Mouse (Mus musculus): ENCODE measurements around the gene Ccs. TPM values are rescaled to one million over a fixed set of nuclear protein-coding genes. Genes with fewer than 3 reads are reported as not detected.
A peak's percentile ranks its signal among the peaks of the same experiment; 100 is the strongest.

Ccs gene
- polyA plus RNA-seq, 1 experiment from 2014 or later, result 47.7 TPM

DNA sequence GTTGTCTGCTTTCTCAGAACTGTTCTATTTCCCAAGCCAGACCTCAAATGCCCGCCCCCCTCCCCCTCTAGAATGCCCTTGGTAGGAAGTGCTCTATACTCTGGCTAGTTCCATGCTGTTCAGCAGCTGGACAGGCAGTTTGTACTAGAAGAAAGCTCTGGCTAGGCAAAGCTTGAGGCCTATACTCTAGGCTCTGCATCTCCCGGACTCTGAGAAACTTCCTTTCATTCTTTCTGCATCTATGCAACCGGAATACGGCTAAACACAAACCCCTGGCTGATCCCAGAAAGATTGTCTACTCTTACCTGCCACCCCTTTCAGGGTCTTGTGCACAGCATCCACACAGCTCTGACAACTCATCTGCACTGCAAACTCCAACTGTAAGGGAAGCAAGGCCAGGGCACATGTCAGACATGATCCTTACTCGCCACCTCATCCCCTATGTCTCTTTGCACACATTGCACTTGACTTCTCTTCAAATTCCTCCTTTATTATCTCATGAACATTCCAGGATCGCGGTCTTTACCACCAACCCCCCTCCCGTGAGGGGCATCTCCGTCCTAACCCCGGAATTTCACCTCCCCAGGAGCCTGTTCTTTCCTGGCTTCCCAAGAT is 499 bp downstream of the Ccs start:
- Histone ChIP-seq H3K27ac (ENCODE audit: low read depth) (no peak overlapping the region; the same call in 1 of the 2 replicates), H3K4me1 (ENCODE audit: insufficient read depth) (no peaks in the 10 kb centered on the region), H3K9ac (peak overlapping the region; percentile 81), H3K4me2 (peak overlapping the region; percentile 90), H3K4me3 (ENCODE audit: low read depth, low read length) (peak overlapping the region; percentile 64), H3K27me3 (ENCODE audit: insufficient read depth, low read length) (peaks cover 20% of the 10 kb centered on the region; the same call in 1 of the 2 replicates), H3K9me3 (ENCODE audit: low read depth, low read length) (no peaks in the 10 kb centered on the region), H3K36me3 (ENCODE audit: insufficient read depth) (0 out of 2 replicates have a peak, but pooled peaks cover 2% of the 10 kb centered on the region)
- no peak for TF ChIP-seq CTCF (IDR thresholded peaks at IDR 0.05; ENCODE audit: low read depth)
- no peak for DNase-seq
- WGBS, result 25% methylated on average over 10 of the region's 10 CpGs
- peak; percentile 50; the same call in 1 of the 2 replicates for ATAC-seq (ENCODE audit: insufficient read depth)

DNA sequence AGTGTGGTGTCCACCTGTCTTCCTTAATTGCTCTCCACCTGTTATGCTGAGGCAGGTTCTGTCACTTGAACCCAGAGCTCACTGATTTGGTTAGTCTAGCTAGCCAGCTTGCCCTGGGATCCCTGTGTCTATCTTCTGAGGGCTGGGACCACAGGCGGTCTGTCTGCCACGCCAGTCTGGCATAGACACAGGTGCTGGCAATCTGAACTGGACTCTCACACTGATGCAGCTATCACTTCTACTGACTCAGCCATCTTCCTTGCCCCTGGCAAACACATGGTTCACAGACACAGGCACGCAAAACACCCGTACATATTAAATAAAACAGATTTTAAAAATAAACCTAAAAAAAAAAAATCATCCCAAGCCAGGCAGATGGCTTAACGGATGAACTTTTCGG is 2.1 kb downstream of the Ccs start:
- Histone ChIP-seq H3K36me3 (ENCODE audit: insufficient read depth) (peaks cover 8% of the 10 kb centered on the region; the same call in 1 of the 2 replicates), H3K4me1 (ENCODE audit: insufficient read depth) (no peaks in the 10 kb centered on the region), H3K27me3 (ENCODE audit: insufficient read depth, low read length) (peaks cover 20% of the 10 kb centered on the region; the same call in 1 of the 2 replicates), H3K27ac (ENCODE audit: low read depth) (no peak overlapping the region), H3K9ac (no peak overlapping the region), H3K9me3 (ENCODE audit: low read depth, low read length) (no peaks in the 10 kb centered on the region), H3K4me2 (no peak overlapping the region), H3K4me3 (ENCODE audit: low read depth, low read length) (no peak overlapping the region)
- 93% methylated on average over 6 of the region's 6 CpGs for WGBS
- DNase-seq (no peak), ATAC-seq (ENCODE audit: insufficient read depth) (no peak)
- TF ChIP-seq CTCF (IDR thresholded peaks at IDR 0.05; ENCODE audit: low read depth), result no peak

DNA sequence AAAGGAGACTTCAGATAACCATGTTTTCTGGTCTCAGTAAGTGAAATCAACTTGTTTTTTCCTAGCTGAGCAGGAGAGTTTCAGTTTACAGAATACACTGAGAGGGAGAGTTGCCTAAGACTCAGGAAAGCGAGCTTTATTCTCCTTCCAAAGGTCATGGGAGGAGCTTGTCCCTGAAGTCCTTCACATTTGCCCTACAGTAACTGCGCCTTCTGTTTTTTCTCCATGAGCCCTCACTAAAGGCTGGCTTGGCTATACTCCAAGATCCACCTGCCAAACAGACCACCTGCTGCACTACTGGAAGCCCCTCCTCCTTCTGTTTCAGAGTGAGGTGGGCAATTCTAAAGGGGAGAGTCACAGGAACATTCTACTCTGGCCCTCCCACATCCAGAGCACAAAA is 3.0 kb downstream of the Ccs start:
- no peak for TF ChIP-seq CTCF (IDR thresholded peaks at IDR 0.05; ENCODE audit: low read depth)
- ATAC-seq (ENCODE audit: insufficient read depth), result no peak

DNA sequence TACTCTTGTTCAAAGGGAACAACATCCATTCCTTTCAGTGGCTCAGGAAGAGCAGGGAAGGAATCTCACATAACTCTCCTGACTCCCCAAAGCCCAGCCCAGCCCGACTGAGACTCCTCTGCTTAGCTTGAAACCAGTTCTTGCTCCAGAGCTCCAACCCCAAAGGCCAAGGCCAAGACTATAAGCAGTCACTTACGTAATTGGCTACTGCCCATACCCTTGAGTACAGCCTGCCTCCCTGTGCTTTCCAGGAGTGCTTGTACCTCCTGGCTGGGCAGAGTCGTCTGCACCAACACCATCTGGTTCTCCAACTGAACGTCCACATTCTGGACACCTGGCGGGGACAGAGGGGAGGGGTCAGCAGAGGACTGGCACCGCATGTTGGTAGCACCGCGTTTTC is 5.2 kb downstream of the Ccs start:
- no peak for DNase-seq
- no peak overlapping the region for H3K4me3 ChIP-seq (ENCODE audit: low read depth, low read length)
- H3K36me3 ChIP-seq (ENCODE audit: insufficient read depth), result peaks cover 8% of the 10 kb centered on the region; the same call in 1 of the 2 replicates
- H3K4me1 ChIP-seq (ENCODE audit: insufficient read depth), result no peaks in the 10 kb centered on the region
- no peak overlapping the region for H3K9ac ChIP-seq
- H3K9me3 ChIP-seq (ENCODE audit: low read depth, low read length), result no peaks in the 10 kb centered on the region
- ATAC-seq (ENCODE audit: insufficient read depth), result no peak
- no peak for TF ChIP-seq CTCF (IDR thresholded peaks at IDR 0.05; ENCODE audit: low read depth)
- no peak overlapping the region for H3K27ac ChIP-seq (ENCODE audit: low read depth)
- no peaks in the 10 kb centered on the region for H3K27me3 ChIP-seq (ENCODE audit: insufficient read depth, low read length)
- no peak overlapping the region for H3K4me2 ChIP-seq
- 83% methylated on average over 8 of the region's 8 CpGs for WGBS

More for the DNA sequence above, 3.0 kb downstream of the Ccs start:
- Histone ChIP-seq H3K9ac (no peak overlapping the region), H3K9me3 (ENCODE audit: low read depth, low read length) (no peaks in the 10 kb centered on the region), H3K4me2 (no peak overlapping the region), H3K4me1 (ENCODE audit: insufficient read depth) (no peaks in the 10 kb centered on the region), H3K4me3 (ENCODE audit: low read depth, low read length) (no peak overlapping the region), H3K36me3 (ENCODE audit: insufficient read depth) (peaks cover 8% of the 10 kb centered on the region; the same call in 1 of the 2 replicates), H3K27ac (ENCODE audit: low read depth) (no peak overlapping the region), H3K27me3 (ENCODE audit: insufficient read depth, low read length) (peaks cover 13% of the 10 kb centered on the region; the same call in 1 of the 2 replicates)
- no peak for DNase-seq
- WGBS, result 73% methylated on average over 2 of the region's 2 CpGs

DNA sequence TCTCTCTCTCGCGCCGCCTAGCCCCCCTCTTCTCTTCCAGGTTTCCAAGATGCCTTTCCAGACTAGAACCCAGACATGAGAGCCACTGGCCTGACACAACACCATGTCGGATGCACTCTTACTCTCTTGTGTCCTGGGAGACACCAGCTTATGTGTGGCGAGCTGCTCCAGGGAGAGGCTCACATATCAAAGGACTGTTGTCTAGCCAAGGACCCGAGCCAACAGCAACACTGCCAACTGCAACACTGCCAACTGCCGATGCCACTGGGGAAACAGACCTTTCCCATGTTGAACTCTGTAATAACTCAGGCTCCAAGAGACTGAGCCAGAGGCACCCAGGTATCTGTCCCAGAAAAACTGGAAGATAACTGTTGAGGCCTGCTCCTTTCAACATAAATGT is 10.0 kb downstream of the Ccs start:
- Histone ChIP-seq H3K27me3 (ENCODE audit: insufficient read depth, low read length) (no peaks in the 10 kb centered on the region), H3K9ac (no peak overlapping the region), H3K4me1 (ENCODE audit: insufficient read depth) (no peaks in the 10 kb centered on the region), H3K27ac (ENCODE audit: low read depth) (no peak overlapping the region), H3K36me3 (ENCODE audit: insufficient read depth) (peaks cover 23% of the 10 kb centered on the region; the same call in 1 of the 2 replicates), H3K4me3 (ENCODE audit: low read depth, low read length) (no peak overlapping the region), H3K4me2 (no peak overlapping the region), H3K9me3 (ENCODE audit: low read depth, low read length) (no peaks in the 10 kb centered on the region)
- WGBS, result 60% methylated on average over 7 of the region's 7 CpGs
- DNase-seq (no peak), ATAC-seq (ENCODE audit: insufficient read depth) (no peak)
- no peak for TF ChIP-seq CTCF (IDR thresholded peaks at IDR 0.05; ENCODE audit: low read depth)

DNA sequence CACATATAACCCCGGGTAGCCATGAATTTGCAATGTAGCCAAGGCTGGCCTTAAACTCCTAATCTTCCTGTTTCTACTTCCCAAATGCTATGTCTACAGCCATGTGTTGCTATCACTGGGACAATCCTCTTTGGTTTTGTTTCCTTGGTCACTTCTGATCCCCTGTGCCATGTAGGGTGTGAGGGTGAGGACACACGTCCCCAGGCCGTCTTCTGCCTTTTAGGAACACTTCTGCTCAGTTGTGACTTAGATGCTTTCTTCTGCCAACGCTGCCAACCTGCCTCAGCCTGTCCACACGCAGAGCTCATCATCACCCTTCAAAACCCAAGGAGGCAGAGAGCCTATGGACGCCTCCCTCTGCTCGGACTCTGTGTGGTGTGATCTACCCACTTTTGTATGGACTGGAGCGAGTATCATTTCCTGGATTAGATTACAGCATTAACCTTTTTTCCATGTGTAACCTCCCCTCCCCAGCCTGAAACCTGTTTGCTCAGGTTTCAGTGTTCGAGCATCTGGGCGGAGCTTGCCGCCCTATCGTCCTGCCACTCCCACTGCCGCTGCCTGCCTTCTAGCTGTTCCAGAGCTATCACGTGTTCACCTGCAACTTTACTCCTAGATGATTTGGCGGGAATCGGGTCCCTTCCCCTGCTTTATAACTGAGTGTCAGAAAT is 10.6 kb downstream of the Ccs start:
- ATAC-seq (ENCODE audit: insufficient read depth), result no peak

DNA sequence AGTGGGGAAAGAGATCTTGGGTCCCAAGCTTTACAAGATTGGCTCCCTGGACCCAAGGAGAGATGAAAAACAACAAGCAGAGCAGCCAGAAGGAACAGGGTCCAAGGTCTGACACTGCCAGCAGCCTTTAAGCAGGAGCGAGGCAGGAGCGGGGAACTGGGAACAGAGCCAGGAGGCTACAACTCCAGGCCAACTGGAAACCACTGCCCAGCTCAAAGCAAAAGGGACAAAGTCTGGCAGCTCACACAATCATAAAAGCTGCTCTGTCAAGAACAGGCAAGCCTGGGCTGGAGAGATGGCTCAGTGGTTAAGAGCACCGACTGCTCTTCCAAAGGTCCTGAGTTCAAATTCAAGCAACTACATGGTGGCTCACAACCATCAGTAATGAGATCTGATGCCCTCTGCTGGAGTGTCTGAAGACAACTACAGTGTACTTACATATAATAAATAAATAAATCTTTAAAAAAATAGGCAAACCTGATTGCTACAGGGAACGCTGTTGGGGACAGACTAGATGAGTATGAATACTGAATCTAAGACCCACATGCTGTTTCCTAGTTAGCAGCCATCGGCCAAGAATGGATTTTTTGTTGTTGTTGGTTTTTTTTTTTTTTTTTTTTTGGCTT is 18.3 kb downstream of the Ccs start:
- peak; percentile 87 for DNase-seq
- H3K9ac ChIP-seq, result no peak overlapping the region
- no peak overlapping the region for H3K27ac ChIP-seq (ENCODE audit: low read depth)
- H3K36me3 ChIP-seq (ENCODE audit: insufficient read depth), result peaks cover 17% of the 10 kb centered on the region; the same call in 1 of the 2 replicates
- no peaks in the 10 kb centered on the region for H3K27me3 ChIP-seq (ENCODE audit: insufficient read depth, low read length)
- H3K4me2 ChIP-seq, result no peak overlapping the region
- no peak overlapping the region for H3K4me3 ChIP-seq (ENCODE audit: low read depth, low read length)
- peak; percentile 58 for ATAC-seq (ENCODE audit: insufficient read depth)
- no peaks in the 10 kb centered on the region for H3K4me1 ChIP-seq (ENCODE audit: insufficient read depth)
- no peaks in the 10 kb centered on the region for H3K9me3 ChIP-seq (ENCODE audit: low read depth, low read length)
- TF ChIP-seq CTCF (IDR thresholded peaks at IDR 0.05; ENCODE audit: low read depth), result peak; percentile 39
- 66% methylated on average over 5 of the region's 5 CpGs for WGBS

More for the DNA sequence above, 10.6 kb downstream of the Ccs start:
- no peaks in the 10 kb centered on the region for H3K4me1 ChIP-seq (ENCODE audit: insufficient read depth)
- no peak overlapping the region for H3K9ac ChIP-seq
- WGBS, result 52% methylated on average over 16 of the region's 16 CpGs
- H3K9me3 ChIP-seq (ENCODE audit: low read depth, low read length), result no peaks in the 10 kb centered on the region
- H3K27me3 ChIP-seq (ENCODE audit: insufficient read depth, low read length), result no peaks in the 10 kb centered on the region
- TF ChIP-seq CTCF (IDR thresholded peaks at IDR 0.05; ENCODE audit: low read depth), result no peak
- H3K36me3 ChIP-seq (ENCODE audit: insufficient read depth), result peaks cover 23% of the 10 kb centered on the region; the same call in 1 of the 2 replicates
- H3K4me3 ChIP-seq (ENCODE audit: low read depth, low read length), result no peak overlapping the region
- peak; percentile 26 for DNase-seq
- H3K27ac ChIP-seq (ENCODE audit: low read depth), result no peak overlapping the region
- H3K4me2 ChIP-seq, result no peak overlapping the region

All from lung, embryonic 14.5 days (tissue).